Mouse (Mus musculus) v-Abl transformed pro-B cells (cell line): ENCODE measurements around the gene Prph2.

Experiments
- in situ Hi-C, 2 experiments: fragments of 400-800 bp; cut with MboI; formaldehyde crosslinking; loops; one replicate each; pipeline ENCODE4 v1.15.1; 2025; ENCODE audit not compliant: unreplicated experiment in 2 of 2

Gene Prph2

GRCm38 (mm10) chr17:46910186-46910585 lies at the start of gene Prph2:
Gene Prph2, plus strand, starts transcription at chr17:46910459.
- in situ Hi-C loops, result loop anchor here in 1 of 2 experiments (25.0 kb wide), 1 partner anchor 1173 kb away; the partner anchor contains the start of gene 1600014C23Rik

DNA sequence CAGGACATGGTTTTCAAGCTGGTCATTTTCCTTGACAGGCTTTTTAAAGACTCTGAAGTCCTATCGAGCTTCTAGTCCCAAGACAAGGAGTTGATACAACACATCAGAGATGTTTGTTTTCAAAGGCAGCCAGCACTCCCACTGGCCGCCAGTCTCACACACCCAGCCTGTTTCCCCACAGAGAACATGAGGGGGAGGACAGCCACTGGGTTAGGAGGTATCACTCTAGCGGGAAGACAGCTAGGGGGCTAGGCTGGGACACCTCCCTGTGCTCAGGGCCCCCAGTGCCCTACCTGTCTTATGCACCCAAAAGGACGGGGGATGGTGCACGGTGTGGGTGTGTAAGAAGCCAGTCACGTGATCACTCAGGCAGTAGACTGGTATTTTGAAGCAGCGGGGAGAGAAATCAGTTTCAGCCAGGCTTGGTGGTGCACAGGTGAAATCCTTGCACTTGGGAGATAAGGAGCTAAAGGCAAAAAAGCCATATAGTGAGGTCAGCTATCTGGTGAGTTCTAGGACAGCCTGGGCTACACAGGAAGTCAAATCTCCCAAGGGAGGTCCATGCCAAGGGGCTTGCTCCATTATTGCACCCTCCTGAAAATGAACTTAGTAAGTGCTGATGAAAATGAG lies 45.6 kb upstream of the Prph2 start:
- in situ Hi-C loops, result no loop called here

DNA sequence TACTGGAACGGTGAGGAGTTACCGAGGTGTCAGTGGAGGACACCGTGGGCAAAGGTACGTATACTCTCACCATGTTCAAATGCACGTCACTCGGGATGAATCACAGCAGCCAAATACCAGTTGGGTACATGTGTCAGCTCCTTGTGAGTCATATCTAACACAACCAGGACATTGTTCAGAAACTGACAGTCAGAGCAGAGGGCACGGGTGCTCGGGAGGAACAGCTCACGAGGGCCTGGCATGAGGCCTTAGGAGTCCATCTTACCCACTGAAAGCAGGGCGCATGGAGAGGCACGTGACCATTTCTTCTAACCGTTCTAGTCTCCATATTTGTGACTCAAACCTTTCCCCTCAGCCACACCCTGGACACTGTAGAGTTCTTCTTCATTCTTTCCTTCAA lies 43.4 kb upstream of the Prph2 start:
- in situ Hi-C loops, result no loop called here

GRCm38 (mm10) chr17:46870204-46870798 lies 40.0 kb upstream of the Prph2 start:
- in situ Hi-C loops, result loop anchor here (5.0 kb wide), 2 partner anchors 43 to 48 kb away; no protein-coding TSS in a partner anchor

DNA sequence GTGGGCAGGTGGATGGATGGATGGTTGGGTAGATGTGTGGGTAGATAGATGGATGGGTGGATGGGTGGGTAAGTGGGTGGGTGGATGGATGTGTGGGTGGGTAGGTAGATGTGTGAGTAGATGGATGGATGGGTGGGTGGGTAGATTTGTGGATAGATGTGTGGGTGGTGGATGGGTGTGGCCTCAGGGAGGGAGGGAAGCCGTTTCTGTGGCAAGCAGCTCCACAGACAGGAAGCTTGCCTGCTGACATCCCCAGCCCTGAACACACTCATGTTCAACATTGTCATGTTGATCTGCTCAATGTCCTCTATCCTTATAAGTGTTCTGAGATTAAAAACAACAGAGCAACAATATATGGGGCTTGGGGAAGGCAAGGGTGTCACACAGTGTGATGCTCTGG lies 39.3 kb upstream of the Prph2 start:
- in situ Hi-C loops, result loop anchor here (5.0 kb wide), 2 partner anchors 44 to 49 kb away; no protein-coding TSS in a partner anchor

DNA sequence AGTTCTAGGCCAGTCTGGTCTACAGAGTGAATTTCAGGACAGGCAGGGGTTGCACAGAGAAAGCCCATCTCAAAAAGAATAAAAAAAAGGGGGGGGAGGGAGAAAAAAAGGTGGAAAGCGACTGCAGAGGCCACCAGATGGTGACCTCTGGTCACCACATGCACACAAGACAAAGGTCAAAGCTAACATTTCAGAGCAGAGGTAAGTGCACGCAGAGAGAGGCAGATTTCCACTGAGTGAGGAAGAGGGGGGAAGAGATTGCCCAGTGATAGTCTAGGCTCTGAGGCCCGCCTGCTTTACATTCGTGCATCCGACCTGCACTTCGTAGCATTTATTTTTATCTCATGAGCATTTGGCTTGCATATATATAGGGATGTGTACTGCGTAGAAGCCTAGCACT lies 37.5 kb upstream of the Prph2 start:
- in situ Hi-C loops, result loop anchor here (5.0 kb wide), 2 partner anchors 46 to 51 kb away; no protein-coding TSS in a partner anchor

DNA sequence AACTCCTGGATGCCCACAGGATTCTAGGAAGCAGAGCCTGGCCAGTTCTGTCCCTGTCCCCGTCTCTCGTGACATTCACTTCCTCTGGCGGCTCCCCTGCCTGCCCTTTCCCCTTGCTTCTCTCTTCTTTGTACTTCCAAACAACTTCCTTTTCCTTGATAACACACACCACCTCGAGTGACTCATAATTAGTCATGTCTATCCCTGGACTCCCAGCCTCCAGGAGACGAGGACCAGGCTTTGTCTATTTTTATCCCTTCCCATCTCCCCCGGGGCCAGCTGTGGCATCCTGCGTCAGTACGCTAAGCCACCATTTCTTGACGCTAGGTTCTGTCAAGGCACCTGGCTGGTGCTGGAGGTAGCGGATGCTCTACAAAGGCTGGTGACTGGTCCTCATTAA lies 36.1 kb upstream of the Prph2 start:
- in situ Hi-C loops, result loop anchor here (5.0 kb wide), 2 partner anchors 47 to 52 kb away; no protein-coding TSS in a partner anchor

DNA sequence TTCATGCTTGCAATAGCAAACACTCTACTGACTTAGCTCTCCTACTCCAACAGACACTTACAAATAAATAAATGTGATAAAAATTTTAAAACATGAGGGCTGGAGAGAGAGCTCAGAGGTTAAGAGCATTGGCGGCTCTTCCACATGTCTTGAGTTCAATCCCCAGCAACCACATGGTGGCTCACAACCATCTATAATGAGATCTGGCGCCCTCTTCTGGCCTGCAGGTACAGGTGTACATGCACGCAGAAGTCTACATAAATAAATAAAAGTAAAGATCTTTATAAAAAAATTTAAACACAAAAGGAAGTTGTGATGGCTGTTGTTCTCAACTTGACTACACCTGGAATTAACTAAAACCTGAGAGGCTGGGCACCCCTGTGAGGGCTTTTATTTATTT lies 34.6 kb upstream of the Prph2 start:
- in situ Hi-C loops, result no loop called here

GRCm38 (mm10) chr17:46876371-46876950 lies 33.8 kb upstream of the Prph2 start:
- in situ Hi-C loops, result no loop called here

GRCm38 (mm10) chr17:46877061-46877460 lies 33.2 kb upstream of the Prph2 start:
- in situ Hi-C loops, result no loop called here

DNA sequence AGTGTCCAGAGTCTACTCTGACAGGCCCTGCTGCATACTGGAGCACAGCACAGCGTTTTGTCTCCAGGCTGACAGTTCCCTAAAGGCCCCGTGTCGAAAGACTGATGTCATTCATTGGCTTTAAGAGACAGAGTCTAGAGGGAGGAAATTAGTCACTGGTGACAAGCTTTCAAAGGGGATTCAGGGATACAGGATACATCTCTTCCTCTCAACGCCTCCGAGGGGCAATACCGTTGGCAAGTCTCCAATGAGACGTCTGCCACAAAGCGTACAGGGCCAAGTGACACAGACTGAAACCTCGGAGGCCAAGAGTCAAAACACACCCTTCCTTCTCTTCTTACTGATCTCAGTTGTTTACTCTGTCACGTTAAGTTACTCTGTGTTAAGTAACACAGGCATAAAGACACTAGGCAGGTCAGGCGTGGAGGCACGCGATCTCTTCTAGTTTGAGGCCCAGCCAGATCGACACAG lies 30.4 kb upstream of the Prph2 start:
- in situ Hi-C loops, result loop anchor here (5.0 kb wide), 1 partner anchor 88 kb away; no protein-coding TSS in a partner anchor

DNA sequence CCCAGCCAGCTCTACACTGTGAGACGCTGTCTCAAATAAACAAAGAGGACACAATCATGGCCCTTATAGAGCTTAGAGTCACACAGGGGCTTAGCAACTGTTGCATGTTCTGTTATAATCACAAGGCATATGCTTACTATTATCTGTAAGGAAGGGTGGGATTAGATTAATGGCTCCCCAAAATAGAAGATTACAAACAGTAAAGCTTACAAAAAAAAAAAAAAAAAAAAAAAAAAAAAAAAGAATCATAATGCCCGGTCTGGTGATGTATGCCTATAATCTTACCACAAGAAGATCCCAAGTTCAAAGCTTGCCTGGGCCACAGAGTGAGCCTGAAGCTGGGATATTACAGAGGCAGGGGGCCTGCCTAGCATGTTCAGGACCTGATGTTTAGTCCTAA lies 29.9 kb upstream of the Prph2 start:
- in situ Hi-C loops, result loop anchor here (5.0 kb wide), 1 partner anchor 88 kb away; no protein-coding TSS in a partner anchor

GRCm38 (mm10) chr17:46881728-46882127 lies 28.5 kb upstream of the Prph2 start:
- in situ Hi-C loops, result loop anchor here (5.0 kb wide), 1 partner anchor 89 kb away; no protein-coding TSS in a partner anchor

DNA sequence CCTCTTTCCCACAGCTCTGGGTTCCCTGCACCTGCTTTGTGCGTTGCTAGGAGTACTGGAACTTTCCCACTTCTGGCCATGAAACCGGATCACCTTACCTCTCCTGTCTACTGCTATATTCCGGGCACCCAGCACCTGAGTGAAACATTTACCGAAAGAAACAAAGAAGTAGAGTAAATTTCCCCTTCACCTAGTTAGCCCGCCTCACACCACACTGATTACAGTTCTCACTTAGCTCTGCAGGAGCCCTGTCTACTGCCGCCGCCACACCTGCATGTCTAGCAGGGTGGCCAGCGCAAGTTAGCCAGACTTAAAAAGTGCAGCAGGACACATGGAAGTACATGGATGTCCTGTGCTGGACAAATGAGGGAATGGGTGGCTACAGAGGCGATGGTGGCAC lies 27.2 kb upstream of the Prph2 start:
- in situ Hi-C loops, result loop anchor here (5.0 kb wide), 1 partner anchor 91 kb away; no protein-coding TSS in a partner anchor

- in situ Hi-C loops, result loop anchor here (5.0 kb wide), 1 partner anchor 92 kb away; no protein-coding TSS in a partner anchor
Measured at GRCm38 (mm10) chr17:46884766-46885165, 25.5 kb upstream of the Prph2 start.

DNA sequence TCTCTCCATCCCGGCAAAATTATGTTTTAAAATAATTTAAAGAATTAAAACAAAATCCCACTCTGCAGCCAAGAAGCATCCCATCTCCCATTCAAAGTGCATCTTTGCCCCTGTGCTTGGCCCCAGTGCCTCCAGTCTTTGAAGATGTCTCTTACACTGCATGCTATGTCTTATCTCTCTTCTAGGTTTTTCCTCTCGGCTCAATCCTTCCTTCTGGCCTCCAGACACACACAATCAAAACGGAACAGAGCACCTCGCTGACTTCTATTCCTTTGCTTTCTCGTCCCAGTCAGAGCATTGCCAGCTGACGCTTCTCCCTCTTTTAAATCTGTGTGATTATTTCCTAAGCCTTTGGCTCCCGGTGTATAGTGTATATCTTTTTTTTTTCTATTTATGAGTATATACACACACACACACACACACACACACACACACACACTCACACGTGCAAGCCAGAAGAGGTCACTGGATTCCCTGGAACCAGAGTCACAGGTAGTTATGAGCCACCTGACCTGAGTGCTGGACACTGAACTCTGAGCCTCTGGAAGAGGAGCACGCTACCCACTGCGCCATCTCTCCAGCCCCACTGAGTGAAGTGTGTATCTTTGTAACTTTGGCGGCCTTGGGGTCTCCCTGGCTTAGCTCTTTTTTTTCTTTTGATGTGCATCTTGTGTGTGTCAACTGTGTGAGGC lies 24.9 kb upstream of the Prph2 start:
- in situ Hi-C loops, result no loop called here

DNA sequence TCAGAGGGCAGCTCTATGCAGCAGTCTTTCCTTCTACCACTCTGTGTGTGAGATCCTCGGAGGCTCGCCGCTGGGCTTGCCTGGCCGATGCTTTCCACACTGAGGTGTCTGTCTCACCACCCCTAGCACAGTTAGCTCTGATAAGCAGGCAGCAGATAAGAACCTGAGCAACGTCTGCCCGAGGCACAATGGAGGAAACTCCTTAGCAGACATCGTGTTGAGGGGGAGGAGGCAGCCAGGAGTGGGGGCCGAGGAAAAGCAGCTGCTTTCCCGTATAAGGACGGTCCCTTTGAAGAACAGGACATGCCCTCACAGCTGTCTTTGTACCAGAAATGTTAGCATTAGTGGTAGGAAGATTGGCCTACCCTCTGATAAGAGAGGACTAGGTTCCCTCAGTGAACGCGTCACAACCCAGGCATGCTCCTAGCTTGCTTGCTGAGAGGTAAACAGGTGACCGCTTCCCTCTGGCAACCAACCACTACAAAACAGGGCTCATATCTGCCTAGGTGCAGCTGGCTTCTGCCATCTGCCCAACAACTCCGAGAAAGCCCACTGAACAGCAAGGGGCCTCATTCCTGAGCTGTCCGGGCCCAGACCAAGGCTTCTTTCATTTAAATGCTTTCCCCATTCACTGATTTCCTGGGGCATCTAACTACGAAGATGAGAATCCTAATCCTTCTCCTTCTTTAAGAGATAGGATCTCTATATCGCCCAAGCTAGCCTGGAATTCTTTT lies 24.2 kb upstream of the Prph2 start:
- in situ Hi-C loops, result no loop called here

DNA sequence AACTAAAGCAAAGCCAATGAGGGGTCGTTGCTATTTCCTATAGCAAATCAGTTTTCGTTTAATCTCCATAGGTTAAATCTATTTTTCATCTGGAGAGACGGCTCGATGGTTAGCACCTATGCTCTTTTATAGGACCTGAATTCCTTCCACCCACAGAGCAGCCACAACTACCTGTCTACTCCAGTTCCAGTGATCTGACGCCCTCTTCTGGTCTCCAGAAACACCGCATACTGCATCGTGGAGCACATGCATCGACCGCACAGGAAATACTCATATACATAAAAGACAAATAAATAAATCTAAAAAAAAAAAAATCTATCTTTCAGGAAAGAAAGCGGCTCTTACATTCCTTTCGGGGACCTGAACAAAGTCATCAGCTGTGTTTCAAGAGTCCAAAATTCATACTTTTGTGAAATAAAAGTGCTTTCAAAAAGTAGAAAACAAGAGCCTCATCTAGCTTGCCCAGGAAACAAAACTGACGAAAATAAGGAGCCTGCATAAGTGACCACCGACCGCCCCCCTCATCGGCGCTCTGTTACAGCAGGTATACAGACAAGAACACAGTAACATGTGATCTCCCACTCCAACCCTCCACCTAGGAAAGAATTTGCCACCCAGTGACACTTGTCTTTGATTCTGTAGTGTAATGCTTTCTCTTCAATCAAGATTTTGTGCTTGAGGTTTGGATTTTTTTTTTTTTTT lies 21.6 kb upstream of the Prph2 start:
- in situ Hi-C loops, result no loop called here

DNA sequence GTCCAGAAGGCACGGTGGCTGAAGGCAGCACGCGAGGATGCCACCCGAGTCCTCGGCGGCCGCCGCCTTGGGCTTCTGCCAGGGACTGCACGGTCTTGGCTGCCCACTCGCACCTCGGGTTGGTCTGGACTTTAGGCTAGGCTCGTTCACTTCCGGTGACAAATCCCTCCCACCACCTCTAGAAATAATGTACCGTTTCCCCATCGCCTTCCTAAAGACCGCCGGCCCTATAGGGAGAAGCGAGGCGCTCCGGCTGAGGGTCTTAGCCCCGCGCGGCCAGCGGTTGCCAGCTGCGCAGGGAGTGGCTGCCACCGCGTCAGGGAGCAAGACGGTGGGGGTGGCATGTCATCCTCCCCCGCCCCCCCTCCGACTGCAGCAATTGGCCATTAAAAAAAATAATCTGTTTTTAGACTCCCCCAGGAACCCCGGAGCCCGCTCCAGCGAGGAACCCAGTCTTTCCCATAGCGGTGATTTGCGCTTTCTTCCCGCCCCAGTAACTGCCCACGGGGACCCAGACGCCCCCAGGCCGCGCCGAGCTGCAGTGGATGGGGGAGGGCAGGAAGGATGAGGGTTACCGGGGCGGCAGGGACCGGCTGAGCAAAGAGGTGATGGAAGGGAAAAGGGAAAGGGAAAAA lies 20.7 kb upstream of the Prph2 start:
- in situ Hi-C loops, result no loop called here
